Mouse (Mus musculus) ES-E14 (cell line): ENCODE measurements at regions not wholly inside any gene's neighbourhood (a gene's known extent, or its start where the extent isn't known, plus 50 kb on each side); places are given as distances from the start of the nearest gene placed in this dataset.

Source experiments
- CHD2 ChIP-seq: IDR thresholded peaks from 2 replicates; pipeline ENCODE4 v1.6.1; 2014; ENCODE audit warnings: mild to moderate bottlenecking, low read depth, low read length, inconsistent platforms
- MAFK ChIP-seq: IDR thresholded peaks from 2 replicates; pipeline ENCODE4 v1.6.1; 2014; ENCODE audit warnings: mild to moderate bottlenecking, low read depth, low read length, inconsistent platforms; ENCODE audit not compliant: insufficient read depth
- ZC3H11A ChIP-seq: IDR thresholded peaks from 2 replicates; pipeline ENCODE4 v1.6.1; 2012; ENCODE audit warnings: low read depth, mild to moderate bottlenecking, inconsistent platforms, low read length, borderline replicate concordance

GRCm38 (mm10) chr13:63678265-63679260, 105.2 kb upstream of the Ptch1 start:
- TF ChIP-seq ZC3H11A (no peak), CHD2 (no peak), MAFK (no peak)
